Mouse (Mus musculus) liver, adult 2 months (tissue): ENCODE measurements around the gene Egflam.

Source experiments
- CTCF ChIP-seq: fragments of 200-500 bp; IDR thresholded peaks from 2 replicates; pipeline ENCODE4 v1.5.1; 2011; ENCODE audit warnings: low read depth, low read length, control low read depth
- POLR2A ChIP-seq: fragments of 200-500 bp; IDR thresholded peaks from 2 replicates; pipeline ENCODE4 v1.6.1; 2011; ENCODE audit warnings: low read length, control low read depth; ENCODE audit not compliant: insufficient read depth; ENCODE audit errors: extremely low read depth

GRCm38 (mm10) chr15:7240950-7241349 is 157.2 kb downstream of the Egflam start:
- no peak for TF ChIP-seq POLR2A
- TF ChIP-seq CTCF: no peak
